Mouse (Mus musculus) limb, embryonic 14.5 days (tissue): ENCODE data around the gene Mcu. TPM values are rescaled to one million over a fixed set of nuclear protein-coding genes. Genes with fewer than 3 reads are reported as not detected.

ENCODE experiments used
- ATAC-seq: fragments of 200-750 bp; cut with Nextera tagmentation; 2 replicates; pipeline ENCODE4 v1.8.0; 2017; ENCODE audit warnings: low read depth, moderate number of reproducible peaks, moderate TSS enrichment; ENCODE audit not compliant: low FRiP score
- DNase-seq: peaks from one replicate; pipeline ENCODE4 v3.0.0-alpha.2; 2015; ENCODE audit warnings: low spot score
- H3K27ac ChIP-seq: fragments of 300-500 bp; sonication (generic); replicated peaks from 2 replicates; pipeline ENCODE4 v1.5.1; 2014; ENCODE audit warnings: low read depth, mild to moderate bottlenecking, low read length, moderate library complexity, mixed read lengths
- H3K27me3 ChIP-seq: fragments of 300-500 bp; sonication (generic); 2 replicates; pipeline ENCODE4 v1.6.1; 2014; ENCODE audit warnings: low read length, mixed read lengths; ENCODE audit not compliant: control insufficient read depth, insufficient read depth
- H3K36me3 ChIP-seq: fragments of 300-500 bp; sonication (generic); 2 replicates; pipeline ENCODE4 v1.6.1; 2014; ENCODE audit warnings: mild to moderate bottlenecking, low read length, moderate library complexity, mixed read lengths; ENCODE audit not compliant: control insufficient read depth, insufficient read depth
- H3K4me1 ChIP-seq: fragments of 300-500 bp; sonication (generic); 2 replicates; pipeline ENCODE4 v1.6.1; 2014; ENCODE audit warnings: antibody characterized with exemption, low read length, mixed read lengths; ENCODE audit not compliant: control insufficient read depth, insufficient read depth
- H3K4me2 ChIP-seq: fragments of 300-500 bp; sonication (generic); replicated peaks from 2 replicates; pipeline ENCODE4 v1.6.1; 2014; ENCODE audit warnings: low read depth, mild to moderate bottlenecking, low read length, moderate library complexity; ENCODE audit not compliant: severe bottlenecking
- H3K4me3 ChIP-seq: fragments of 300-500 bp; sonication (generic); replicated peaks from 2 replicates; pipeline ENCODE4 v1.5.1; 2014; ENCODE audit warnings: low read length
- H3K9ac ChIP-seq: fragments of 300-500 bp; sonication (generic); 2 replicates; pipeline ENCODE4 v1.6.1; 2014; ENCODE audit warnings: mild to moderate bottlenecking, low read depth, low read length, moderate library complexity; ENCODE audit not compliant: severe bottlenecking
- H3K9me3 ChIP-seq: fragments of 300-500 bp; sonication (generic); 2 replicates; pipeline ENCODE4 v1.6.1; 2016; ENCODE audit warnings: low read length; ENCODE audit not compliant: control insufficient read depth
- POLR2A ChIP-seq: fragments of 200-500 bp; IDR thresholded peaks from 2 replicates; pipeline ENCODE4 v1.8.0; 2012; ENCODE audit warnings: inconsistent platforms, mild to moderate bottlenecking, moderate library complexity, borderline replicate concordance; ENCODE audit not compliant: insufficient read depth, insufficient read length; ENCODE audit errors: extremely low read depth
- WGBS: fragments of 180-500 bp; shearing (Covaris S2); extraction: QIAGEN DNeasy Blood & Tissue Kit; methylation state at CpG from one replicate; pipeline ENCODE4 v1.1.7; 2014; 5-methylcytosine and 5-hydroxymethylcytosine counted together
- polyA plus RNA-seq, 2 experiments: library from polyadenylated mRNA; depleted of rRNA in 1 of 2; stranded (reverse) in 1 of 2; unstranded in 1 of 2; fragments of >200 nt; fragmentation: Nextera tagmentation in 1 of 2; extraction: Ambion mirVana in 1 of 2; gene quantifications; 2 replicates each; pipeline versions ENCODE4 v1.2.1 to v1.2.3; 2012 to 2014

The Mcu gene
- polyA plus RNA-seq, 2 experiments: 34.5 to 54.2 TPM

- H3K4me1 ChIP-seq: peaks cover 13% of the 10 kb centered on the region
- H3K9me3 ChIP-seq: no peaks in the 10 kb centered on the region
- DNase-seq: no peak
- no peak for TF ChIP-seq POLR2A
- no peak for ATAC-seq
- H3K27ac ChIP-seq: no peak within 1 kb of the TSS
- H3K36me3 ChIP-seq: no peaks in the 10 kb centered on the region
- no peak within 1 kb of the TSS for H3K9ac ChIP-seq
- H3K4me2 ChIP-seq: no peak within 1 kb of the TSS
- no peaks in the 10 kb centered on the region for H3K27me3 ChIP-seq
- WGBS: 86% methylated on average over 11 of the region's 11 CpGs
- H3K4me3 ChIP-seq: no peak within 1 kb of the TSS
Measured at GRCm38 (mm10) chr10:59441735-59442134, 174.8 kb downstream of the Mcu start, which contains the start of gene Oit3. Gene Oit3 (minus strand): TSS chr10:59441778.

- H3K36me3 ChIP-seq: no peaks in the 10 kb centered on the region
- no peaks in the 10 kb centered on the region for H3K27me3 ChIP-seq
- 0 out of 2 replicates have a peak overlapping the region, but pooled peaks have one; percentile 10 for H3K4me2 ChIP-seq
- peaks cover 13% of the 10 kb centered on the region for H3K4me1 ChIP-seq
- H3K9me3 ChIP-seq: no peaks in the 10 kb centered on the region
- no peak for TF ChIP-seq POLR2A
- DNase-seq: no peak
- H3K27ac ChIP-seq: peak overlapping the region; percentile 44; the same call in 1 of the 2 replicates
- H3K9ac ChIP-seq: 0 out of 2 replicates have a peak overlapping the region, but pooled peaks have one; percentile 31
- no peak for ATAC-seq
- WGBS: 43% methylated on average over 6 of the region's 6 CpGs
- no peak overlapping the region for H3K4me3 ChIP-seq
Measured at GRCm38 (mm10) chr10:59440177-59440576, 176.3 kb downstream of the Mcu start.

GRCm38 (mm10) chr10:59439508-59439931, 177.0 kb downstream of the Mcu start:
- Histone ChIP-seq H3K36me3 (no peaks in the 10 kb centered on the region), H3K4me1 (peaks cover 13% of the 10 kb centered on the region), H3K27ac (peak overlapping the region; percentile 44; the same call in 1 of the 2 replicates), H3K9ac (no peak overlapping the region), H3K4me2 (no peak overlapping the region), H3K27me3 (no peaks in the 10 kb centered on the region), H3K4me3 (no peak overlapping the region), H3K9me3 (no peaks in the 10 kb centered on the region)
- DNase-seq: peak; percentile 82
- TF ChIP-seq POLR2A: no peak
- 15% methylated on average over 5 of the region's 5 CpGs for WGBS
- ATAC-seq: no peak

- 87% methylated on average over 12 of the region's 12 CpGs for WGBS
- ATAC-seq (no peak), DNase-seq (no peak)
- H3K36me3 ChIP-seq: no peaks in the 10 kb centered on the region
- H3K27ac ChIP-seq: no peak overlapping the region
- peaks cover 13% of the 10 kb centered on the region for H3K4me1 ChIP-seq
- no peaks in the 10 kb centered on the region for H3K27me3 ChIP-seq
- no peak overlapping the region for H3K4me2 ChIP-seq
- no peak overlapping the region for H3K4me3 ChIP-seq
- no peak overlapping the region for H3K9ac ChIP-seq
- no peaks in the 10 kb centered on the region for H3K9me3 ChIP-seq
- TF ChIP-seq POLR2A: no peak
Measured at GRCm38 (mm10) chr10:59438651-59439050, 177.8 kb downstream of the Mcu start.

- no peaks in the 10 kb centered on the region for H3K27me3 ChIP-seq
- DNase-seq: no peak
- no peak overlapping the region for H3K4me2 ChIP-seq
- H3K9ac ChIP-seq: no peak overlapping the region
- peaks cover 13% of the 10 kb centered on the region for H3K4me1 ChIP-seq
- H3K27ac ChIP-seq: no peak overlapping the region
- H3K9me3 ChIP-seq: no peaks in the 10 kb centered on the region
- H3K36me3 ChIP-seq: no peaks in the 10 kb centered on the region
- WGBS: 94% methylated on average over 18 of the region's 18 CpGs
- no peak overlapping the region for H3K4me3 ChIP-seq
- ATAC-seq: no peak
- no peak for TF ChIP-seq POLR2A
Measured at GRCm38 (mm10) chr10:59435746-59436145, 180.7 kb downstream of the Mcu start.

GRCm38 (mm10) chr10:59430701-59431218, 185.7 kb downstream of the Mcu start:
- Histone ChIP-seq H3K27me3 (no peaks in the 10 kb centered on the region), H3K4me1 (no peaks in the 10 kb centered on the region), H3K27ac (no peak overlapping the region), H3K36me3 (no peaks in the 10 kb centered on the region), H3K4me2 (no peak overlapping the region), H3K9ac (no peak overlapping the region), H3K9me3 (no peaks in the 10 kb centered on the region), H3K4me3 (no peak overlapping the region)
- 73% methylated on average over 6 of the region's 6 CpGs for WGBS
- no peak for TF ChIP-seq POLR2A
- DNase-seq (no peak), ATAC-seq (no peak)
